Mouse (Mus musculus): Measurements from ENCODE around the gene Abhd14a.

DNA sequence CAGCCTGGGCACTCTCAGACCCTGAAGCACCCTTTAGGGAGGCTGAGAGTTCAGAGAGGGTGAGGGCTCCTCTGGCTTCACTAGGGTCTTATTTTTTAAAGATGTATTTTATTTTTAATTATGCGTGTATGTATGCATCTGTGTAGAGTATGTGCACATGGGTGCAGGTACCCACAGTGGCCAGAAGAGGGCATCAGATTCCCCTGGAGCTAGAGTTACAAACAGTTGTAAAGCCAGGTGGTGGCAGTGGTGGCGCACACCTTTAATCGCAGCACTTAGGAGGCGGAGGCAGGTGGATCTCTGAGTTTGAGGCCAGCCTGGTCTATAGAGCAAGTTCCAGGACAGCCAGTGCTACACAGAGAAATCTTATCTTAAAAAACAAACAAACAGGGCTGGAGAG, 38.4 kb downstream of the Abhd14a start:
- no peak for TF ChIP-seq UBTF (IDR thresholded peaks at IDR 0.05; ENCODE audit: borderline replicate concordance, insufficient read depth, low read depth, low read length)
- TF ChIP-seq TBP (IDR thresholded peaks at IDR 0.05; ENCODE audit: low read depth, low read length), result no peak
- TF ChIP-seq POLR2A (IDR thresholded peaks at IDR 0.05; ENCODE audit: control insufficient read depth in 1 of 2, insufficient read depth in 1 of 2, low read depth in 1 of 2, low read length in 2 of 2, poor library complexity in 1 of 2), result no peak
- no peak for TF ChIP-seq EP300 (IDR thresholded peaks at IDR 0.05; ENCODE audit: low read depth in 1 of 2, low read length in 2 of 2)
- no peak for TF ChIP-seq GATA1 (IDR thresholded peaks at IDR 0.05; ENCODE audit: low read depth, low read length)
- peak; percentile 18 to 20 (median 18); a peak in 3 of 6 replicates for TF ChIP-seq CTCF (IDR thresholded peaks at IDR 0.05 in 2 of 3, conservative IDR thresholded peaks at IDR 0.05 in 1 of 3; ENCODE audit: control insufficient read depth in 1 of 3, insufficient read depth in 1 of 3, low read depth in 2 of 3, low read length in 3 of 3, poor library complexity in 1 of 3, severe bottlenecking in 1 of 3)
- no peak for TF ChIP-seq JUND (IDR thresholded peaks at IDR 0.05; ENCODE audit: low read depth, low read length)
- no peak for TF ChIP-seq MYB (IDR thresholded peaks at IDR 0.05; ENCODE audit: low read depth, low read length)

Measured in MEL (cell line).